Mouse (Mus musculus) G1E (cell line): ENCODE measurements around the gene Flvcr1.

Experiments used
- CTCF ChIP-seq: IDR thresholded peaks from 2 replicates; pipeline ENCODE4 v1.5.1; 2012; ENCODE audit warnings: low read depth, low read length, inconsistent platforms, mixed read lengths
- GATA1 ChIP-seq: IDR thresholded peaks from 2 replicates; pipeline ENCODE4 v1.6.1; 2012; ENCODE audit warnings: borderline replicate concordance, low read length, inconsistent platforms, mixed read lengths
- TAL1 ChIP-seq: conservative IDR thresholded peaks from 2 replicates; pipeline ENCODE4 v1.6.1; 2012; ENCODE audit warnings: low read depth, low read length, inconsistent platforms, mixed read lengths

DNA sequence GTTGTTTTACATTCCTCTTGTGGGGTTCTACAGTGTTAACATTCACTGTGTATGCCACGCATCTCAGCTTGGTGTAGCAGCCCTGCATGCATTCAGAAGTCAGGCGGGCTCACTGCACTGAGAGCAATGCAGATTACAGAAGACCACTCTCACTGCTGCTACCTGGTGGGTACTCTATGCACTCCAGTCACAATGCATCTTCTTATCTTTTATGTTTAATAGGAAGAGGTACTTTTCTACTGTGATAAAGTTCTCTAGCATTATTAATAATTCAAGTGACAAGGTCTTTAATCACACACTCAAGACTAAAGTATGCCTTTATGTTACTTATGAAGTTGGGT, 29.5 kb upstream of the Flvcr1 start:
- TF ChIP-seq CTCF (0 out of 2 replicates have a peak, but pooled peaks have one; percentile 8), GATA1 (no peak), TAL1 (no peak)
